Mouse (Mus musculus) bone marrow, adult 2 months (tissue): Measurements from ENCODE around the gene Slc16a12. TPM values are rescaled to one million over a fixed set of nuclear protein-coding genes. Genes with fewer than 3 reads are reported as not detected.

Experiments
- H3K27ac ChIP-seq: fragments of 200-500 bp; 2 replicates; pipeline ENCODE4 v1.5.1; 2012; ENCODE audit warnings: low read depth, mild to moderate bottlenecking, control low read depth, inconsistent platforms, low read length; ENCODE audit not compliant: control insufficient read depth, poor library complexity, insufficient read depth
- H3K4me1 ChIP-seq: fragments of 200-500 bp; 2 replicates; pipeline ENCODE4 v1.6.1; 2011; ENCODE audit warnings: low read length; ENCODE audit not compliant: control insufficient read depth, insufficient read depth
- H3K4me3 ChIP-seq: fragments of 200-500 bp; replicated peaks from 2 replicates; pipeline ENCODE3; 2011; ENCODE audit warnings: mild to moderate bottlenecking, low read depth, low read length, control low read depth; ENCODE audit not compliant: control insufficient read depth
- CTCF ChIP-seq: fragments of 200-500 bp; IDR thresholded peaks from 2 replicates; pipeline ENCODE4 v1.5.1; 2011; ENCODE audit warnings: low read length, control low read depth; ENCODE audit not compliant: control insufficient read depth, insufficient read depth
- POLR2A ChIP-seq: fragments of 200-500 bp; IDR thresholded peaks from 2 replicates; pipeline ENCODE4 v1.6.1; 2011; ENCODE audit warnings: low read depth, mild to moderate bottlenecking, control low read depth, low read length, borderline replicate concordance; ENCODE audit not compliant: control insufficient read depth
- WGBS: fragments of 180-500 bp; shearing (Covaris S2); methylation state at CpG from one replicate; pipeline ENCODE4 v1.1.7; 2018; 5-methylcytosine and 5-hydroxymethylcytosine counted together
- polyA plus RNA-seq: library from polyadenylated mRNA; stranded (reverse); fragments of >200 nt; gene quantifications from 2 replicates; pipeline ENCODE4 v1.2.4, GENCODE M21; 2011; ENCODE audit warnings: low replicate concordance; ENCODE audit not compliant: missing spikeins, insufficient read depth, insufficient read length

The Slc16a12 gene
- polyA plus RNA-seq, 1 experiment, result not detected

GRCm38 (mm10) chr19:34707571-34707970, 39.5 kb downstream of the Slc16a12 start:
- no peak overlapping the region for H3K4me3 ChIP-seq
- no peak for TF ChIP-seq POLR2A
- no peak for TF ChIP-seq CTCF
- 78% methylated on average over 2 of the region's 2 CpGs for WGBS
- no peaks in the 10 kb centered on the region for H3K4me1 ChIP-seq
- H3K27ac ChIP-seq, result no peak overlapping the region

- Histone ChIP-seq H3K4me3 (no peak overlapping the region), H3K27ac (no peak overlapping the region), H3K4me1 (no peaks in the 10 kb centered on the region)
- TF ChIP-seq CTCF (no peak), POLR2A (no peak)
- 89% methylated on average over 6 of the region's 6 CpGs for WGBS
These were observed 40.8 kb downstream of the Slc16a12 start for GRCm38 (mm10) chr19:34706261-34706660.

- WGBS, result 93% methylated on average over 1 of the region's 1 CpGs
- Histone ChIP-seq H3K4me3 (no peak overlapping the region), H3K4me1 (no peaks in the 10 kb centered on the region), H3K27ac (no peak overlapping the region)
- TF ChIP-seq POLR2A, result no peak
- no peak for TF ChIP-seq CTCF
These were observed 41.9 kb downstream of the Slc16a12 start for GRCm38 (mm10) chr19:34705141-34705540.

- Histone ChIP-seq H3K27ac (no peak overlapping the region), H3K4me3 (no peak overlapping the region), H3K4me1 (no peaks in the 10 kb centered on the region)
- TF ChIP-seq CTCF, result no peak
- TF ChIP-seq POLR2A, result no peak
- 70% methylated on average over 2 of the region's 2 CpGs for WGBS
These were observed 47.8 kb downstream of the Slc16a12 start for GRCm38 (mm10) chr19:34699300-34699699.

- Histone ChIP-seq H3K27ac (no peak overlapping the region), H3K4me1 (no peaks in the 10 kb centered on the region), H3K4me3 (no peak overlapping the region)
- TF ChIP-seq POLR2A, result no peak
- no peak for TF ChIP-seq CTCF
- WGBS, result 69% methylated on average over 1 of the region's 1 CpGs
These were observed 48.2 kb downstream of the Slc16a12 start for GRCm38 (mm10) chr19:34698852-34699251.

GRCm38 (mm10) chr19:34698432-34698831, 48.7 kb downstream of the Slc16a12 start:
- TF ChIP-seq POLR2A (no peak), CTCF (no peak)
- H3K4me1 ChIP-seq, result no peaks in the 10 kb centered on the region
- H3K4me3 ChIP-seq, result no peak overlapping the region
- WGBS, result 77% methylated on average over 3 of the region's 3 CpGs
- H3K27ac ChIP-seq, result no peak overlapping the region

GRCm38 (mm10) chr19:34697461-34697860, 49.6 kb downstream of the Slc16a12 start:
- H3K27ac ChIP-seq, result no peak overlapping the region
- 71% methylated on average over 2 of the region's 2 CpGs for WGBS
- no peak for TF ChIP-seq POLR2A
- no peak for TF ChIP-seq CTCF

GRCm38 (mm10) chr19:34696352-34696986, 50.6 kb downstream of the Slc16a12 start:
- H3K4me3 ChIP-seq, result no peak overlapping the region
- 44% methylated on average over 8 of the region's 8 CpGs for WGBS
- H3K4me1 ChIP-seq, result no peaks in the 10 kb centered on the region
- TF ChIP-seq CTCF, result no peak
- no peak for TF ChIP-seq POLR2A
- no peak overlapping the region for H3K27ac ChIP-seq

More at GRCm38 (mm10) chr19:34697461-34697860, 49.6 kb downstream of the Slc16a12 start:
- Histone ChIP-seq H3K4me1 (no peaks in the 10 kb centered on the region), H3K4me3 (no peak overlapping the region)

- 83% methylated on average over 6 of the region's 6 CpGs for WGBS
- TF ChIP-seq CTCF, result no peak
- TF ChIP-seq POLR2A, result no peak
These were observed 55.7 kb downstream of the Slc16a12 start for GRCm38 (mm10) chr19:34691402-34691801.

GRCm38 (mm10) chr19:34685530-34685929, 61.6 kb downstream of the Slc16a12 start:
- 94% methylated on average over 1 of the region's 1 CpGs for WGBS
- TF ChIP-seq POLR2A (no peak), CTCF (no peak)
- no peaks in the 10 kb centered on the region for H3K4me1 ChIP-seq
- H3K4me3 ChIP-seq, result no peak overlapping the region
- no peak overlapping the region for H3K27ac ChIP-seq

More at GRCm38 (mm10) chr19:34691402-34691801, 55.7 kb downstream of the Slc16a12 start:
- Histone ChIP-seq H3K4me3 (no peak overlapping the region), H3K27ac (no peak overlapping the region), H3K4me1 (no peaks in the 10 kb centered on the region)
